Mouse (Mus musculus): ENCODE data around the gene Hopx. TPM values are rescaled to one million over a fixed set of nuclear protein-coding genes. Genes with fewer than 3 reads are reported as not detected.

The Hopx gene
- polyA plus RNA-seq, 1 experiment from 2014 or later: 4.4 TPM

Other genes starting within 250 kb of the Hopx start
- gene Aasdh, start 209.6 kb downstream of the Hopx start, polyA plus RNA-seq (2015; fragmentation: Nextera tagmentation; extraction: Ambion mirVana): 13.6 and 15.0 TPM in 2 replicates
- gene Paics, start 163.8 kb downstream of the Hopx start, polyA plus RNA-seq (2015; fragmentation: Nextera tagmentation; extraction: Ambion mirVana): 150 and 169 TPM in 2 replicates
- gene Ppat, start 163.5 kb downstream of the Hopx start, polyA plus RNA-seq (2015; fragmentation: Nextera tagmentation; extraction: Ambion mirVana): 21.0 and 22.1 TPM in 2 replicates
- gene Srp72, start 140.4 kb downstream of the Hopx start, polyA plus RNA-seq (2015; fragmentation: Nextera tagmentation; extraction: Ambion mirVana): 80.8 and 90.7 TPM in 2 replicates
- not detected in 2 replicates for gene Arl9, start 111.1 kb downstream of the Hopx start, polyA plus RNA-seq (2015; fragmentation: Nextera tagmentation; extraction: Ambion mirVana)
- gene Thegl, start 99.1 kb downstream of the Hopx start, polyA plus RNA-seq (2015; fragmentation: Nextera tagmentation; extraction: Ambion mirVana): 0.86 and 1.6 TPM in 2 replicates
- 1.2 and 1.5 TPM in 2 replicates for gene Spink2, start 96.3 kb upstream of the Hopx start, polyA plus RNA-seq (2015; fragmentation: Nextera tagmentation; extraction: Ambion mirVana)
- 20.1 and 21.5 TPM in 2 replicates for gene Rest, start 150.4 kb upstream of the Hopx start, polyA plus RNA-seq (2015; fragmentation: Nextera tagmentation; extraction: Ambion mirVana)
- gene Noa1, start 195.0 kb upstream of the Hopx start, polyA plus RNA-seq (2015; fragmentation: Nextera tagmentation; extraction: Ambion mirVana): 30.9 and 32.6 TPM in 2 replicates
- gene Polr2b, start 195.0 kb upstream of the Hopx start, polyA plus RNA-seq (2015; fragmentation: Nextera tagmentation; extraction: Ambion mirVana): 43.4 and 44.0 TPM in 2 replicates

Measured in intestine, embryonic 16.5 days (tissue).